Mouse (Mus musculus) CH12F3 (cell line): ENCODE results near the gene Rpap1.

Experiments
- in situ Hi-C: fragments of 300-500 bp; cut with MboI; formaldehyde crosslinking; loops from 2 replicates; pipeline ENCODE4 v1.14.3; 2020; ENCODE audit warnings: low sequenced_read_pairs

Gene Rpap1

DNA sequence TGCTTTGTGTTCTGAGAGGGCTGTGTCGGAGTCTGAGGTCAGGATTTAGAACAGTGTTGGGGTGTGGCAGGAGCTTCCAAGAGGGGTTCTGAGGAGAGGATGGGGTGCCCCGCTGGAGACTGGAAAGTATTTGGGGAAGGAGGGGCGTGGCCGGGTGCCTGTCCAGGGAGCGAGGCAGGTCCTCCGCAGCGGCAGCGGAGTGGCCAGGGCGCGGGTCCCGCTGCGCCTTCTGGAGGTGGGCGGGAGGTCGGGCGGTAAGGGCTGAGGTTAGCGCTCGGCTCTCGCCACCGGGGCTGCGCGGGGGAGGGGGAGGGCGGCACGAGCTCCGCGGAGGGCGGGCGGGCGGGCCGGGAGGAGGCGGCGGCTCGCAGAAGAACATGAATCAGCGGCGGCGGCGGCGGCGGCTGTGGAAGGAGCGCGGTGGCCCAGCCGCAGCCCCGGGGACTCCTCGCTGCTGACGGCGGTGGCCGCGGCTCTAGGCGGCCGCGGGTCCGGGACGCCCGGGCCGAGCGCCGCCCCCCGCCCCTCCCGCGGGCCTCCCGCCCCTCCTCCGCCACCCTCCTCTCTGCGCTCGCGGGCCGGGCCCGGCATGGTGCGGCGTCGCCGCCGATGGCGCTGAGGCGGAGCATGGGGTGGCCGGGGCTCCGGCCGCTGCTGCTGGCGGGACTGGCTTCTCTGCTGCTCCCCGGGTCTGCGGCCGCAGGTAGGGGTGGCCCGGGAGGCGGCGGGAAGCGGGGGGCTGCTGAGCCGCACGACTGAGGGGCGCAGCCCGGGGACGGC lies 12.0 kb upstream of the Rpap1 start:
- in situ Hi-C loops: no loop called here

DNA sequence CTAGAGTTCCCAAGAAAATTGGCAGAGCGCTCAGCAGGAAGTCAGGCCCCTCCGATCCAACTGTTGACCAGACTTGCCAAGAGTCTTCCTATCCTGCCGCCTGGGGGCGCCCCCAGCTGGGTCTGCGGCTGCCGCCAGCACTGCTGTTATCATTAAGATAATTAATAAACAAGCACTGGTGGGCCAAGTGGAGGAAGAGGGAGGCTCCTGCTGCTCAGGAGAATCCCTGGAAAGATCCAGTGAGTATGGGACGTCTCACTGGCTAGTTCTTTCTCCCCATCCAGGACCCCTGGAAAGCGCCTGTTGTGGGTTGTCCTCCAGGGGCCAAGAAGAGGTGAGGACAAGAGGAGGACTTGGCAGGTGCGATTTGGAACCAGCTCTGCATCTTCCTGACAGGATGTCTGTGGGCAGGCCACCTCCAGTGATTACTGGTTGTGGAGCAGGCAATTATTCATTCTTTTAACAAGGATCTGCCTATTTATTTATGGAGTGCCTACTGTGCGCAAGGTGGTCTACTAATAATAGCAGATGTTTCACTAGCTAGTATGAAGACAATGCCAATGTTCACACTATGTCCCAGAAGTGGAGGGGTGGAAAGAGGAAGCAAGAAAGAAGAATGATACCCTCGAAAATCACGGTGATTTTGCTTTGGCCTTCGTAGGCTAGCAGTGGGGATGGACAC lies 11.1 kb upstream of the Rpap1 start:
- in situ Hi-C loops: no loop called here

DNA sequence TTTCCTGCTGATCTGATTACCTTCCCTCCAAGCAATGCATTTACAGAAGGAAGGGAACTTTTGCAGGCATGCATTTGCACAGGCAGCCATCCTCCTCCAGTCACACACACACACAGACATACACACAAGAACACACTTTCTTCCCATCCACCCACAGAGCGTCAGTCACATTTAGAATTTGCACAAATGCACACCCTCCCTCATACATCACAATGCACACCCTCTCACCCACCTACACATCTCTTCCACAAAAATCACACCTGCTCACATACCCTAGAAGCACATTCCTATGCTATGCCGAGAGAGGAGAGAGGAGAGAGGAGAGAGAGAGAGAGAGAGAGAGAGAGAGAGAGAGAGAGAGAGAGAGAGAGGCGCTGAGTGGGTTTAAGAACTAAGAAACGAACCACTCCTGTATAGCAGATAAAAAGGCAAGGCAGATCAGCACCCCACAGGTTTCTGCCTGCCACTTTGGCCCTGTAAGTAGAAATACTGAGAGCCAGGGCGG lies 10.0 kb upstream of the Rpap1 start, which contains the start of gene Tyro3:
Tyro3 (plus strand) TSS at position 455 of the 505 bp plus-strand sequence.
- in situ Hi-C loops: no loop called here

- in situ Hi-C loops: no loop called here
These were observed 2.7 kb upstream of the Rpap1 start for GRCm38 (mm10) chr2:119789996-119790395.

DNA sequence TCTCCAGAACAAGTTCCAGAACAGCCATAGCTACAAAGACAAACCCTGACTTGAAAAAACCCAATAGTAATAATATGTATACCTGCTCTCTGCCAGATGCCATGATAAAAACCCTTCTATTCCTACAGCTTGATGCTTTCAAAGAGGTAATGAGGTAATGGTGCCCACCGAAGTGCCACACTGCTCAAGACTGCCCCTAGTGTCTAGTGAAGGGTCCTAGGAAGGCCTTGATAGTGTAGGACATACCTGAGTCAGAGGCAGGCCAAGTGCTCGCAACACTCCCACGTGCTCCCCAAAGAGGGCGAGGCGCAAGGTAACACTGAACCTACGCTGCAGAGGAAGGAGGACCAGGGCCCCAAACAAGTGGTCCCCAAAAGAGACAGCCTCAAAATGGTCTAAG lies 20.1 kb downstream of the Rpap1 start:
- in situ Hi-C loops: no loop called here

DNA sequence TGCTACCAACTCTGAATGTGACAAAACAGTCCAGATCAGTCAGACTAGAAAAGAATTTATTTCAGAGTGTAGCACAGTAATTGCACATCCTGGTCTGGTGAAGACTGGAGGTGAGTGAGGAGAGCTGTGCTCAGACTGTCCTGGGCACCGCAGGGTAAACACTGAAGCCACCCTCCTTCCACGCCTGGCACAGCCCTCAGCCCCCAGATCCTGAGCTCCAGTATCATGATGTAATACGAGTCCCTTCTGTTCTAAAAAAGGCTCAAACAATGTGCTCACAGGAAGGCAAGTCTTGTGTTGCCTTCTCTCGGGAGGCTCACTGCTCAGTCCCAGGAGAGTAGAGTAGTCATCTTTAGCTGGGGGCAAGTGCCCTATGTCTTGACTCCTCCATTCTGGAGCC lies 23.4 kb downstream of the Rpap1 start:
- in situ Hi-C loops: no loop called here

DNA sequence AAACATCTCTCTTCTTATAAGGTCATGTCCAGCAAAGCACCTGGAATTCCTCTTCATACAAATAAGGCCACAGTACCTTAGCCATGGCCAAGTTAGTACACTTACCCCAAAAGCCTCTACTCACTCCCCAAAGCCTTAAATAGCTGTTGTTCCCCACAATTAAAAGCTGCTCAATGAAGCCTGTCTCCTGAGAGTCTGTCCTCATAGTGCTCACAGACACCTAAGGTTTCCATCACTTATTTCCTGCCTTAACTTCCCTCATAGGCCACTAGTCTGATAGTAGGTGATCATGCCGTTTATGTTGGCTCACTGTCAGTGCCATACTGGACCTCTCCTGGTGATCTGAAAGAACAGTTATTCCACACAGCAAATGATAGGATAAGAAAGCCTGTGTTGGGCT lies 25.1 kb downstream of the Rpap1 start:
- in situ Hi-C loops: no loop called here

DNA sequence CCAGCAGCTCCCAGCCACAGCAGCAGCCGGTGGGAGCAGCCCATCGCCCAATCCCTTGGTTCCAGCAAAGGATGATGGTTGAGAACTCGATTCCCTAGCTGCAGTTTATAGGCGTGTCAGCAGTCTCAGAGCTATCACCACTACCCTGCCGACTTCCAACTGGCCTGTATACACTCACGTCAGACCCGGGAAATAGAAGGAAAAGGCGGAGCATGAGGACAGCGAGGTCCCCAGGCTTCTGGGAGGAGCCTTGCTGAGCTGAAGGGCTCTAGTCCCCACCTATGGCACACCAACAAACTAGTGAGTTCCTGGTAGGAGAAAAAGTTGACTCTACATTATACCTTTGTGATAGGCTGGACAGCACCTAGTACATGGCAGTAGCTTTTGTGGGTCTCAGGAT lies 27.1 kb downstream of the Rpap1 start, which contains the start of gene Ltk:
Ltk (minus strand) TSS at position 181 of the 400 bp plus-strand sequence.
- in situ Hi-C loops: no loop called here

GRCm38 (mm10) chr2:119758844-119759835 lies 28.2 kb downstream of the Rpap1 start:
- in situ Hi-C loops: no loop called here

GRCm38 (mm10) chr2:119758101-119758843 lies 29.1 kb downstream of the Rpap1 start:
- in situ Hi-C loops: no loop called here

GRCm38 (mm10) chr2:119757601-119758100 lies 29.7 kb downstream of the Rpap1 start:
- in situ Hi-C loops: no loop called here

GRCm38 (mm10) chr2:119749260-119749659 lies 38.1 kb downstream of the Rpap1 start:
- in situ Hi-C loops: no loop called here

GRCm38 (mm10) chr2:119747554-119747953 lies 39.8 kb downstream of the Rpap1 start:
- in situ Hi-C loops: no loop called here

GRCm38 (mm10) chr2:119745281-119745680 lies 42.1 kb downstream of the Rpap1 start:
- in situ Hi-C loops: no loop called here

DNA sequence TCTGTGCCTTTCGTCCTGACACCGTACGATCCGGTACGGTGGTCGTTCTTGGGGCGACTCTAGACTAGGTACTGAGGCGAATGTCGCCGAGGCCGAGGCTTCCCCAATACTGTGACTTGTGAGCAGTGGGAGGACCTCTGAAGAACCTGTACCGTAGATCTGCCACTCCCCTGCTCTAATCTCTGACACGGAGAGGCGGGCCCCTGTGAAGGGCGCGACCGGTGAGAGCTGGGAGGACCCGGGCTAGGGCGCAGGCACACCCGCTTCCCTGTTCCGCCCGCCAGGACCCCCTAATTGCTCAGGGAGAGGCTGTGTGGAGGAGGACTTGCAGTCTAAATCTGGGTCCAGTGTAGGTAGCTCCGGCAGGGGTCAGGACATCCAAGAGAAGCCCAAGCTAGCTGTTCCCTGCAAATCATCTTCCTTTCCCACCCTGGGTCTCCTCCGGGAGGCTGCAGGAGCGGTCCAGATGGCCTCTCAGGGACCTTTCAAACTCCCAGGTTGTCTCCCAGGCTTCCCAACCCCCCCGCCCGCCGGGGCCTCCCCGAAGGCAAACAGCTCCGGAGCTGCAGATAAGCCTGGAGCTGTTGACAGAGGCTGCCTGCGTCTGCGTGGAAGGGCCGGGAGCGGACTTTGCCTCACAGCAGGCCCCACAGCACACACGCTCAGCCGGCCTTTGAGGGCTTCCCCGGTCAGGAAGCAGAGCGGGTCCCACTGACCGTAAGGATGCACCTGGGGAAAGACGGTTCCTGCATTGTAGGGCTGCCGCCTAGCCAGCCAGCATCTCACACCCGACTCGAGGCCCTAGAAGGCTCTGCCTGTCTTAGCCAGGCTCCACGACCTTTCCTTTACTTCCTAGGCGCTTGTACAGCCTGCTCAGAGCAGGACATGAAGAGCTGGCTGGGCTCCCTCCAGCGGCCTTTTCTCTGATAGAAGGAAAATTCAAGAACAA lies 42.9 kb downstream of the Rpap1 start:
- in situ Hi-C loops: no loop called here

- in situ Hi-C loops: no loop called here
These were observed 43.6 kb downstream of the Rpap1 start for GRCm38 (mm10) chr2:119743808-119744162.

- in situ Hi-C loops: no loop called here
These were observed 44.0 kb downstream of the Rpap1 start for GRCm38 (mm10) chr2:119743176-119743807.

DNA sequence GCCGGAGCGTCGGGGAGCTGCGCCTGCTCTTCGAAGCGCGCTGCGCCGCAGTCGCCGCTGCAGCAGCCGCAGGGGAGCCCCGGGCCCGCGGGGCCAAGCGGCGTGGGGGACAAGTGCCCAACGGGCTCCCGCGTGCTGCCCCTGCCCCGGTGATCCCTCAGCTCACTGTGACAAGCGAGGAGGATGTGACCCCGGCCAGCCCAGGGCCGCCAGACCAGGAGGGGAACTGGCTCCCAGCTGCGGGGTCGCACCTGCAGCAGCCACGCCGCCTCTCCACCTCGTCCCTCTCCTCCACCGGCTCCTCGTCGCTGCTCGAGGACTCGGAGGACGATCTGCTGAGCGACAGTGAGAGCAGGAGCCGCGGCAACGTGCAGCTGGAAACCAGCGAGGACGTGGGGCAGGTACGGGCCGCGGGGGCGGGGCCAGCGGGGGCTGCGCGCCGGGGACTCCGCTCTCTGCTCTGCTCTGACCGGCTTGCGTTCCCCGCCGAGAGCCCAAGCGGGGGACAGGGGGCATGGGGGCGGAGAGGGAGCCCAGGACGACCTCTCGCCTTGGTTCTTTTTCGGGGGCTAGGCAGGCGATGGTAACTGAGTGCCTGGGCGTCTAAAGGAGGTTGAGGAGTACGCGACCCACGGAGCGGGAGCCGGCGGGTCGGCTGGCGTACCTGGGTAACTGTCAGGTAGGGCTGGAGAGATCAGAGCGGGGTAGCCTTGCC lies 44.7 kb downstream of the Rpap1 start:
- in situ Hi-C loops: no loop called here
